Mouse (Mus musculus): ENCODE results near the gene Ccdc113. TPM values are rescaled to one million over a fixed set of nuclear protein-coding genes. Genes with fewer than 3 reads are reported as not detected.
A peak's percentile ranks its signal among the peaks of the same experiment; 100 is the strongest.

The Ccdc113 gene
- polyA plus RNA-seq (2012; ENCODE audit: insufficient read depth, insufficient read length, low replicate concordance, missing spikeins) = not detected in 2 replicates

GRCm38 (mm10) chr8:95533584-95534387, at the start of gene Ccdc113:
Gene Ccdc113, plus strand, starts transcription at chr8:95534085.
- peak within 1 kb of the TSS; percentile 62 for H3K4me3 ChIP-seq (ENCODE audit: insufficient read depth, low read depth, low read length)
- 3% methylated on average over 33 of the region's 33 CpGs for WGBS
- H3K27ac ChIP-seq (ENCODE audit: insufficient read depth, low read depth, low read length) = no peak within 1 kb of the TSS
- TF ChIP-seq POLR2A (IDR thresholded peaks at IDR 0.05; ENCODE audit: insufficient read depth, low read depth, low read length) = no peak
- TF ChIP-seq CTCF (IDR thresholded peaks at IDR 0.05; ENCODE audit: insufficient read depth, low read depth, low read length) = no peak
- peaks cover 7% of the 10 kb centered on the region for H3K4me1 ChIP-seq (ENCODE audit: control insufficient read depth, insufficient read depth, low read length)

- WGBS = 3% methylated on average over 60 of the region's 95 CpGs
- TF ChIP-seq CTCF (IDR thresholded peaks at IDR 0.05; ENCODE audit: insufficient read depth, low read depth, low read length) (no peak), POLR2A (IDR thresholded peaks at IDR 0.05; ENCODE audit: insufficient read depth, low read depth, low read length) (no peak)
- H3K4me3 ChIP-seq (ENCODE audit: insufficient read depth, low read depth, low read length) = peak overlapping the region; percentile 96
- peaks cover 6% of the 10 kb centered on the region for H3K4me1 ChIP-seq (ENCODE audit: control insufficient read depth, insufficient read depth, low read length)
- no peak overlapping the region for H3K27ac ChIP-seq (ENCODE audit: insufficient read depth, low read depth, low read length)
These were observed 45.8 kb upstream of the Ccdc113 start for GRCm38 (mm10) chr8:95487800-95488697.

DNA sequence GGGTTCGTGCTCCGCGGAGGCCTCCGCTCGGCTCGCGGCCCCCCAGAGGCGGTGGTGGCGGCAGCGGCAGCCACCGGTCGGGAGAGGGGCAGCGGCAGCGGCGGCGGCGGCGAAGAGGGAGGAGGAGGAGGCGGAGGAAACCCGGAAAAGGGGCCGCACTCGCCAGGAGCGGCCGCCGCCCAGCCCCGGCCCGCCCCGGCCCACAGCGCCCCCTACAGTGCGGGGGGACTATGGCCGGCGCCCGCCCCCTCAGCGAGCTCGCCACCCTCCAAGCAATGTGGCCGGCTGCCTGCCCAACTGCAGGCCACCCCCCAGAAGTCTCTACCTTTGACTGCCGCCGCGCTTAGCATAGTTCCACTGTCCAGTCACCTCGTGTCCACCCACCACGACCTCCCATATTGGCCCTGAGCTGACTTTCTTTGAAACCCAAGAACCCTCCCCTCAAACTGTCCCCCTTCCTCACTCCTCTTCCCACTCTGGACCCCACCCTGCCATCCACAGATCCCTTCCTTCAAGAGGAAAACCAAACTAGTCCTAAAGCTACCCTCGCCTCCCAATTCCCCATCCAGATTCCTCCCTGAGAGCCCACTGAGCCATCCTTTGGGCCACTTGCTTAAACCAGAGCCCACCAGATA, 45.1 kb upstream of the Ccdc113 start:
- peak overlapping the region; percentile 74 for H3K27ac ChIP-seq (ENCODE audit: insufficient read depth, low read depth, low read length)
- TF ChIP-seq POLR2A (IDR thresholded peaks at IDR 0.05; ENCODE audit: insufficient read depth, low read depth, low read length) (no peak), CTCF (IDR thresholded peaks at IDR 0.05; ENCODE audit: insufficient read depth, low read depth, low read length) (peak; percentile 81)
- peaks cover 6% of the 10 kb centered on the region for H3K4me1 ChIP-seq (ENCODE audit: control insufficient read depth, insufficient read depth, low read length)
- peak overlapping the region; percentile 96 for H3K4me3 ChIP-seq (ENCODE audit: insufficient read depth, low read depth, low read length)
- WGBS = 2% methylated on average over 28 of the region's 42 CpGs

GRCm38 (mm10) chr8:95490006-95490405, 43.9 kb upstream of the Ccdc113 start, which contains the start of gene Csnk2a2:
Gene Csnk2a2, minus strand, starts transcription at chr8:95490039.
- Histone ChIP-seq H3K4me3 (ENCODE audit: insufficient read depth, low read depth, low read length) (peak within 1 kb of the TSS; percentile 96), H3K27ac (ENCODE audit: insufficient read depth, low read depth, low read length) (peak within 1 kb of the TSS; percentile 74), H3K4me1 (ENCODE audit: control insufficient read depth, insufficient read depth, low read length) (peaks cover 6% of the 10 kb centered on the region)
- TF ChIP-seq CTCF (IDR thresholded peaks at IDR 0.05; ENCODE audit: insufficient read depth, low read depth, low read length) = no peak
- no peak for TF ChIP-seq POLR2A (IDR thresholded peaks at IDR 0.05; ENCODE audit: insufficient read depth, low read depth, low read length)
- 88% methylated on average over 5 of the region's 5 CpGs for WGBS

- no peak overlapping the region for H3K27ac ChIP-seq (ENCODE audit: insufficient read depth, low read depth, low read length)
- no peak for TF ChIP-seq POLR2A (IDR thresholded peaks at IDR 0.05; ENCODE audit: insufficient read depth, low read depth, low read length)
- no peak for TF ChIP-seq CTCF (IDR thresholded peaks at IDR 0.05; ENCODE audit: insufficient read depth, low read depth, low read length)
- no peak overlapping the region for H3K4me3 ChIP-seq (ENCODE audit: insufficient read depth, low read depth, low read length)
- H3K4me1 ChIP-seq (ENCODE audit: control insufficient read depth, insufficient read depth, low read length) = peaks cover 6% of the 10 kb centered on the region
- WGBS = 71% methylated on average over 4 of the region's 4 CpGs
These were observed 41.8 kb upstream of the Ccdc113 start for GRCm38 (mm10) chr8:95492057-95492456.

GRCm38 (mm10) chr8:95495444-95495843, 38.4 kb upstream of the Ccdc113 start:
- TF ChIP-seq CTCF (IDR thresholded peaks at IDR 0.05; ENCODE audit: insufficient read depth, low read depth, low read length) (no peak), POLR2A (IDR thresholded peaks at IDR 0.05; ENCODE audit: insufficient read depth, low read depth, low read length) (no peak)
- 86% methylated on average over 6 of the region's 6 CpGs for WGBS
- H3K4me3 ChIP-seq (ENCODE audit: insufficient read depth, low read depth, low read length) = no peak overlapping the region
- H3K4me1 ChIP-seq (ENCODE audit: control insufficient read depth, insufficient read depth, low read length) = no peaks in the 10 kb centered on the region
- H3K27ac ChIP-seq (ENCODE audit: insufficient read depth, low read depth, low read length) = no peak overlapping the region

DNA sequence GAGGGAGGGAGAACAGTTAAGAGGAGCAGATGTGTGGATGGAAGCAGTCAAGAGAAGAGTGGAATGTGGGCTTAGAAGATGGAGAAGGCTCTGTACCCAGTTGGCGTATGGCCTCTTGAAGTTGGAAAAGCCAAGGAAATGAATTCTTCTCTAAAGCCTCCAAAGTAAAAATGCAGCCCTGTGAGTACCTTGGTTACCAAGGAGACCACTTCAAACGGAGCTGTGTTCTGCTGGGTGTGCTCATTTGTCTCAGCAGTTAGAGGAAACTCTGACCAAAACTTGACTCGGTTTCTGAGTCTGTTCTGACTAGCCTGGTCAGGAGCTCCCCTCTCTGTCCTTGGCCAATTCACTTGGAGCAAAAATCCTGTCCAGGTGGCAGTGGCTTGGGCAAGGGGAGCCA, 37.5 kb upstream of the Ccdc113 start:
- TF ChIP-seq POLR2A (IDR thresholded peaks at IDR 0.05; ENCODE audit: insufficient read depth, low read depth, low read length) (no peak), CTCF (IDR thresholded peaks at IDR 0.05; ENCODE audit: insufficient read depth, low read depth, low read length) (no peak)
- H3K27ac ChIP-seq (ENCODE audit: insufficient read depth, low read depth, low read length) = no peak overlapping the region
- no peaks in the 10 kb centered on the region for H3K4me1 ChIP-seq (ENCODE audit: control insufficient read depth, insufficient read depth, low read length)
- no peak overlapping the region for H3K4me3 ChIP-seq (ENCODE audit: insufficient read depth, low read depth, low read length)
- 27% methylated on average over 3 of the region's 3 CpGs for WGBS

GRCm38 (mm10) chr8:95497821-95498220, 36.1 kb upstream of the Ccdc113 start:
- no peaks in the 10 kb centered on the region for H3K4me1 ChIP-seq (ENCODE audit: control insufficient read depth, insufficient read depth, low read length)
- no peak overlapping the region for H3K4me3 ChIP-seq (ENCODE audit: insufficient read depth, low read depth, low read length)
- WGBS = 87% methylated on average over 3 of the region's 3 CpGs
- H3K27ac ChIP-seq (ENCODE audit: insufficient read depth, low read depth, low read length) = no peak overlapping the region
- no peak for TF ChIP-seq POLR2A (IDR thresholded peaks at IDR 0.05; ENCODE audit: insufficient read depth, low read depth, low read length)
- no peak for TF ChIP-seq CTCF (IDR thresholded peaks at IDR 0.05; ENCODE audit: insufficient read depth, low read depth, low read length)
